Mouse (Mus musculus) monocyte, adult 5-6 weeks (primary cell): ENCODE data around the gene Btbd35f24. TPM values are rescaled to one million over a fixed set of nuclear protein-coding genes. Genes with fewer than 3 reads are reported as not detected.
"Not testable (repeated sequence)": the region's sequence is repeated elsewhere in the genome, so short reads cannot be mapped to it uniquely, and the experiment has no call there.

ENCODE experiments used
- ATAC-seq: fragments of 153-309, 156-312 bp; replicated peaks from 2 replicates; pipeline ENCODE4 v1.8.0; 2017; ENCODE audit warnings: mild to moderate bottlenecking; ENCODE audit not compliant: low TSS enrichment, insufficient number of reproducible peaks, severe bottlenecking, poor library complexity, low FRiP score
- total RNA-seq: library from RNA; stranded (forward); fragments of 200-1000, 200-491, 200-594 nt; gene quantifications from 3 replicates; pipeline ENCODE4 v1.2.3, GENCODE M21; 2017

The Btbd35f24 gene
- total RNA-seq: not detected in 3 replicates

GRCm38 (mm10) chrX:3195727-3196126, at the start of gene Btbd35f24:
Gene Btbd35f24, minus strand, starts transcription at chrX:3195827.
- not testable (repeated sequence) for ATAC-seq

Other genes with a start within 250 kb of the Btbd35f24 start
- gene Btbd35f23, start 119.0 kb downstream of the Btbd35f24 start, total RNA-seq: not detected in 3 replicates
- gene Btbd35f11, start 247.9 kb upstream of the Btbd35f24 start, total RNA-seq: not detected in 3 replicates